Mouse (Mus musculus): ENCODE results near the gene Dnajb12.
"Not testable (repeated sequence)": the region's sequence is repeated elsewhere in the genome, so short reads cannot be mapped to it uniquely, and the experiment has no call there.

The Dnajb12 gene

DNA sequence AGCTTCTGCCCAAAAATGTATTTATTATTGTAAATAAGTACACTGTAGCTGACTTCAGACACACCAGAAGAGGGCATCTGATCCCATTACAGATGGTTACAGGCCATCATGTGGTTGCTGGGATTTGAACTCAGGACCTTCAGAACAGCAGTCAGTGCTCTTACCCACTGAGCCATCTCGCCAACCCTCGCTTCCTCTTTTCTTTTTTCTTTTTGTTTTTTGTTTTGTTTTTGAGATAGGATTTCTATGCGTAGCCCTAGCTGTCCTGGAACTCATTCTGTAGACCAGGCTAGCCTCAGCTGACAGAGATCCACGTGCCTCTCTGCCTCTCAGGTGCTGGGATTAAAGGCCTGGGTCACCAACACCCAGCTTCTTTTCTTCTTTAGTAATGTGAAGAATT, 6.7 kb upstream of the Dnajb12 start:
- DNase-seq (ENCODE audit: low spot score in 2 of 2), result not testable (repeated sequence)

- DNase-seq (ENCODE audit: low spot score in 2 of 2), result no peak
Measured at GRCm38 (mm10) chr10:59873206-59873605, 6.2 kb upstream of the Dnajb12 start.

DNA sequence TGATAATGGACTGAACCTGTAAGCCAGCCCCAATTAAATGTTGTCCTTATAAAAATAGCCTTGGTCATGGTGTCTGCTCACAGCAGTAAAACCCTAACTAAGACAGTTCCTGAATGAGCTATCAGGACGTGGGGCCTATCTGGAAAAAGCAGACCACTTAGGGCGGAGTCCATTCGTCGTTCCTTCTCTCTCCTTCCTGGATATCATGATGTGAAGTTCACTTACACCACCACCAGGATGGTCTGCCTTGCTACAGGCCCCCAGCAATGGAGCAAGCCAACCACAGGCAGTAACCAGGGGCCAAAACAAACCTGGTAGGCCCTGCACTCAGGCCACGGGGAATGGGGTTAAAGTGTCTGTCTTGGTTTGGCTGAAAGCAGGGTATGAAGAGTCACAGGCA, 5.7 kb upstream of the Dnajb12 start:
- DNase-seq (ENCODE audit: low spot score in 2 of 2), result no peak

- no peak for DNase-seq (ENCODE audit: low spot score in 2 of 2)
Measured at GRCm38 (mm10) chr10:59875396-59875795, 4.0 kb upstream of the Dnajb12 start.

GRCm38 (mm10) chr10:59876698-59877097, 2.7 kb upstream of the Dnajb12 start:
- not testable (repeated sequence) for DNase-seq (ENCODE audit: low spot score in 2 of 2)

DNA sequence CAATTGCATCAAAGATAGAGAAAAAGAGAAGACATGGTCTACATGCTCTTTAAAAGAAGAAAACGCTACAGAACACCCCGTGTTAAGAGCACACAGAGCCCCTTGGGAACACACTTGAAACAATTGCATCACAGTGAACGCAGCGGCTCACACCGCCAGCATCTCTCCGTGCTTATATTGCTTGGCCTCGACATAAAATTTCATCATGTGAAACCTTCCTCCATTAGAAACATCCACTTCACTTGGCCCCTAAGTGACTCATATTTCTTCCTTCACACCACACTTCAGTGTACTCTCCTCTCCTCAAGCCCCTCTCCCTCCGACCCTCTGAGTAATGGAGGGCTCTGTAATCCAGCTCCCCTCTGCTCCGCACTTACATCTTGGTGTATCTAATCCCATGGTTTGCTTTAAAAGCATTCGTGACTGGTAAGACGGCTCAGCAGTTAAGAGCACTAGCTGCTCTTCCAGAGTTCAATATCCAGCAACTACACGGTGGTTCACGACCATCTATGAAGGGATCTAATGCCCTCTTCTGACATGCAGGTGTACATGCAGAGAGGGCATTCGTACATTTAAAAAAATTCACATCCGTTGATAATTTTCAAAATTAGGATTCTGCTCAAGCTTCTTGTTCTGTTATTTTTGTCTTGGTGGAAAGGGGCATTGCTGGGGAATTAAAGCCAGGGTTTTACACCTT, 1.8 kb upstream of the Dnajb12 start:
- DNase-seq (ENCODE audit: low spot score in 2 of 2), result no peak

DNA sequence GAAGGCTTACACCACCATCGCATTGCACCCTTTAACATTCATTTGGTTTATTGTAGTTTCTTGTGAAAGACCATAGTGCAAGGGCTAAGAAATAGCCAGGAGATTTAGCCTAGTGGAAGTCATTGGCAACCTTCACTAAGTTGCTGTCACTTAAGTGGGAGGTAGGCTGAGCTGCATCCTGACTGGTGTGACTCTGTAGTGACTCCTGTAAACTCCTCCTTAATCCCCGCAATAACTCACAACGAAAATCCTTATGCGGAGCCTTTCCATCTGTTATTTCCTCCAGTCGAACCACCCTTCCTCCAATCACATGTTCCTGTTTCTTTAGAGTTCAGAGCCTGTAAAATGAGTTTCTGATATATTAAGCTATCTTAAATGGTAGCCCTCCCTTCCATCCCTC, 533 bp upstream of the Dnajb12 start:
- no peak for DNase-seq (ENCODE audit: low spot score in 2 of 2)

DNA sequence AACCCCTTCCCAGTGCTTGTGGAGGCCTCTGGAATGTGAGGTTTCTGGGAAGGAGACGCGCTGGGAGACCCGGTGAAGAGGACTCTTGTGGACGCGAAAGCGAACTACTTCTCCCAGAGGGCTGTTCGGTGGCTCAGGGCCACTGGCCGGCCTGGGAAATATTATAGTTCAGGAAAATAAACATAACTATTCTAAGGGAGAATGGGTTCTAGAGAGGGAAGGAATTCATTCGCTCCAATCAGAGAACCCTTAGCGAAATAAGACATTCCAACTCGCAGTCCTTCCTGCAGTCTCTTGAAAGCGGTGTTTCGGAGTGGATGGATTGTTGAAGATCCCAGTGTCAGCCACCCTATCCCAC, 652 bp downstream of the Dnajb12 start:
- no peak for DNase-seq (ENCODE audit: low spot score in 2 of 2)

- no peak for DNase-seq (ENCODE audit: low spot score in 2 of 2)
Measured at GRCm38 (mm10) chr10:59880837-59881236, 1.5 kb downstream of the Dnajb12 start.

DNA sequence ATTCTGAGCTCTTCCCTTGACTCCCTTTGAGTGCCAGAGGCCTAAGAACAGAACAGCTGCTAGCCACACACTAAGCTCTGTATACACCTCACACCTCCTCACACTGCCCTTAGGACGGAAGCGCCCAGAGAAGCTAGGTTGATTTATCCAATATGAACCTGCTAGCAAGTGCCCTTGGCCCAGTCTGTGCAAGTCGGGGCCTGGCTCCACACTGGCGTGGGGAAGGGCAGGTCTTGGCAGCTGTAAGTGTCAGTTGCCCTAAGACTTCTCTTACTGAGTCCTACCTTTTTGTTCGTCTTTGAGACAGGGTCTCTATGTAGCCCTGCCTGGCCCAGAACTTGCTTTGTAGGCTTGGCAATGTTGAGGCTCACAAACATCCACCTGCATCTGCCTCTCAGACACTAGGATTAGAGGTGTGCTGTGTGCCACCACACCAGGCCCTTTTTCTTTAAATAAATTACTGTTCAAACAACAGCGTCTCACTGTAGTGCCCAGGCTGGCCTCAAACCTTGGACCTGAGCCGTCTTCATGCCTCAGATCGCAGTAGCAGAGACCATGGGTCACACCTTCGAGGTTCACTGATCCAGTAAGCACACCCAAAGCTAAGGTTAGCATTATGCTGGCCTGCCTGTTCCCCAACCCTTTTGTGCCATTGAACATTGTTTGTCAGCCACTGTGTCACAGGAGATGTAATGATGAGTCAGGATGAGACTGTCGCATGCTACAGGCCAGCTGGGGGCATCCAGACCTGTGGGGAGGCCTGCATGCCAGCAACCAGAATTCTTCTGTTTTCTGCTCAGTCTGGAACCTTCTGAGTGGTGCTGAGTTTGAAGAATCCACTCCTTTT, 5.2 kb downstream of the Dnajb12 start:
- no peak for DNase-seq (ENCODE audit: low spot score in 2 of 2)

- DNase-seq (ENCODE audit: low spot score in 2 of 2), result no peak
Measured at GRCm38 (mm10) chr10:59885174-59886080, 6.1 kb downstream of the Dnajb12 start.

DNA sequence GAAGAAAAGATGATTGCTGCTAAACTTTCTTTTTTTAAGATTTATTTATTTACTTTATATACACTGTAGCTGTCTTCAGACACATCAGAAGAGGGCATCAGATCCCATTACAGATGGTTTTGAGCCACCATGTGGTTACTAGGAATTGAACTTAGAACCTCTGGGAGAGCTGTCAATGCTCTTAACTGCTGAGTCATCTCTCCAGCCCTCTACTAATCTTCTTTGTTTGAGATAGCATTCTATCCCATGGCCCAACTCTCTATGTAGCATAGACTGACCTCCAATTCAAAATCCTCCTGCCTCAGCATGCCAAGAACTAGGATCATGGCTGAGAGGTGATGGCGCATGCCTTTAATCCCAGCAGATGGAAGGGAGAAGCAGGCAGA, 6.7 kb downstream of the Dnajb12 start:
- DNase-seq (ENCODE audit: low spot score in 2 of 2), result no peak

DNA sequence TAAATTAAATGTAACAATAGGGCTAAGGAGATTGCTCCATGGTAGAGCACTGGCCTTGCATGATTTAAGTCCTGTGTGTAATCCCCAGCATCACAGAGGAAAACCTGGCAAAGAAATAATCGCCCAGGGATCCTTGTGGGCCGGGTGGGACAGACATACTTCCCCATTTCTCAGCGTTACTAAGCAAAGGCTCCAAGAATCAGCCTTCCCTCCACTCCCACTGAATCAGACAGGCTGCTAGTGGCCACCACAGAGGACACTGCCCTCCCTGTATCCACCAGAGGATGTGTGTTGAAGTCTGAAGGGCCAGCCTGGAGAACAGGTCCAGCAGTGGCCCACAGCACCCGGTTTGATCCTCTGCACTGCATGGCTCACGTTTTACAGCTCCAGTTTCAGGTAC, 8.1 kb downstream of the Dnajb12 start:
- no peak for DNase-seq (ENCODE audit: low spot score in 2 of 2)

DNA sequence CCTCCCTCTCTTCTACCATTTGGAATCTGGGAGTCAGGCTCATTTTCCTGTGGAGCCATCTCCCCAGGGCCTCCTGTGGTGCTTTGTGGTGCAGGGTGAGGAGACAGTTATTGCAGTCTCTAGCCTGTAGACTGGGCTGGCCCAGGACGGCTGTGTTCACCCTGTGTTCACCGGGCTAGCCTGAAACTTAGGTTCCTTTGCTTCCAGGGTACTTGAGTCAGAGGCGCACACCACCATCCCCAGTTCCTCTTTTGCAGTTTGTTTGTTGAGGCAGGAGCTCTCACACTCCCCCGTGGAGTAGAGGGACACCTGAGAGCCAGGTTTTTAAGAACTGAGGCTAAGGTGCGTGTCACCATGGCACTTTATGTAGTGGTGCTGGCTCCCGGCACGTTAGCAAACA, 10.0 kb downstream of the Dnajb12 start:
- DNase-seq (ENCODE audit: low spot score in 2 of 2), result no peak

DNA sequence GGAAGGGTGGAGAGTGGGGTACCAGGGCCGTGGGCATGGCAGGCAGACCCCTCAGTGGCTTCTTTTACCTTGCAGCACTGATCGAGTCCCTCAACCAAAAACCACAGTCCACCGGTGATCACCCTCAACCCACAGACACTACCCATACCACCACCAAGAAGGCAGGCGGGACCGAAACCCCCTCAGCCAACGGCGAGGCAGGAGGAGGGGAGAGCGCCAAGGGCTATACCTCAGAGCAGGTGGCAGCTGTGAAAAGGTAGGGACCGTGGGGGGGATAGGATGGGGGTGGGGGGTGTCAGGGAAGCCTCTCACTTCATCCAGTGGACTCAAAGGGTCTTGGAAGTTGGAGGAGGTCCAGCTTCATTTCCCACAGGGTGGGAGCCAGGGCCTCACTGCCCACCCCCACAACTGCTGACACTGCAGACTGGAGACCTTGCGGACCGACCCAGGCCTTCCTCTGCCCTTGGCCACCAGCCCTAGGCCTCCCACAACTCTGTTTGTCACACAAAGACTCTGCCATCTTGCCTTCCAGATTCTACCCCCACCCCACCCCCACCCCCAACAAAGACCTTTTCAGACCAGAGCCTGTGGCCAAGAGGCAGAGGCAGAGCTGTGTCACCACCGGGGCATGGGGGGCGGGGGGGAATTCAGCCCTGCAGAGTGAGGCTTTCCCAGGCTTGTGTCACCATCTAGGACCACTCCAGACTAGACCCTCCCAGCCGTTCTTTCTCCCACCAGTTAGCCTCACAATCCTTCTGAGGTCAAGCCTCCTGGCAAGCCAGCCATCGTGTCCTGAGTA, 10.8 kb downstream of the Dnajb12 start:
- DNase-seq (ENCODE audit: low spot score in 2 of 2), result no peak

- peak; percentile 55 to 73 for DNase-seq (ENCODE audit: low spot score in 2 of 2)
Measured at GRCm38 (mm10) chr10:59892977-59893376, 13.6 kb downstream of the Dnajb12 start.

DNA sequence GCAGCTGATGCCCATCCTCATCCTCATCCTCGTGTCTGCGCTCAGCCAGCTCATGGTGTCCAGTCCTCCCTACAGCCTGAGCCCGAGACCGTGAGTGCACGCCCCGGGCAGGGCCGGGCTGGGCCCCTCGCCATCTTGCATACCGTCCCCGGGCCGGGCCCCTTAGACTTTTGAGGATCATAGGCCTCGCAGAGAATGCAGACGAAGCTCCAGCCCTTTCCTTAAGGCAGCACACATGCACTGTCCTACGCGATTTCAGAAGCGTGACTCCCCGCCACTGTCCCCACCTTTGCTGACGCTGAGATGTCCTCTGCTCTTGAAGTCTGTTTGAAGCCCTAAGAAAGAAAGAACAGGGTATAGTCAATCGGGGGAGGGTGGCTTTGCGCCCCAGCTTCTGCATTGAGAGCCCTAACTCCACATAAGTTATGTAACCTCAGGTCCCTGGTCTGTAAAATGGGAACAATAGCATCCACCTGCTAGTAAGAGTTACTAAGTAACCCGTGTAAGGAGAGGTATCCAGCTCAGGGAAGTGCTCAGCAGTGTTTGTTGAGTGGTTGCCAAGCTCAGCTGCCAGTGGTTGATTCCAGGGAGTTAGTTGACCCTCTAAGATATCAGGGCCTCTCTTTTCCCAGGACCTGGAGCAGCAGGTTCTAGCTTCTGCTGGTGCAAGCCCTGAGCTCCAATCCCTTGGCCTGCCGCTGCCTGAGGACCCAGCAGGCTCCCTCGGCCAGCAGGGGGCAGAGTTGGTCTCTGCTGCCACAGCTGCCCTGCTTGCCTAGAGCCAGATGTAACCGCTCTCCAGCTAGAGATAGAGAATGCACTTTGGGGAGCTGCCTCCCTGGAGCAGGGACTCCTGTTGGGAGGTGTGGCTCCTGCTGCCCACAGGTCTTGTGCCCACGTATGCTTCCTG, 15.2 kb downstream of the Dnajb12 start:
- DNase-seq (ENCODE audit: low spot score in 2 of 2), result peak; percentile 72 to 84

- DNase-seq (ENCODE audit: low spot score in 2 of 2), result no peak
Measured at GRCm38 (mm10) chr10:59895460-59896186, 16.3 kb downstream of the Dnajb12 start.

- DNase-seq (ENCODE audit: low spot score in 2 of 2), result no peak
Measured at GRCm38 (mm10) chr10:59896211-59896610, 16.9 kb downstream of the Dnajb12 start.

GRCm38 (mm10) chr10:59896911-59897331, 17.6 kb downstream of the Dnajb12 start:
- peak; percentile 78 to 81 for DNase-seq (ENCODE audit: low spot score in 2 of 2)
